Mouse (Mus musculus) lung, adult 2 months (tissue): ENCODE results near the gene Prap1. TPM values are rescaled to one million over a fixed set of nuclear protein-coding genes. Genes with fewer than 3 reads are reported as not detected.
A peak's percentile ranks its signal among the peaks of the same experiment; 100 is the strongest.

ENCODE experiments used
- DNase-seq: peaks from one replicate; pipeline ENCODE4 v3.0.0; 2022
- H3K4me1 ChIP-seq: fragments of 200-500 bp; 2 replicates; pipeline ENCODE4 v1.6.1; 2011; ENCODE audit warnings: low read length; ENCODE audit not compliant: control insufficient read depth, insufficient read depth
- H3K4me3 ChIP-seq: fragments of 200-500 bp; replicated peaks from 2 replicates; pipeline ENCODE3; 2011; ENCODE audit warnings: low read depth, mild to moderate bottlenecking, control low read depth, low read length; ENCODE audit errors: extremely low read depth
- CTCF ChIP-seq: fragments of 200-500 bp; IDR thresholded peaks from 2 replicates; pipeline ENCODE4 v1.5.1; 2011; ENCODE audit warnings: mild to moderate bottlenecking, low read length, control low read depth; ENCODE audit not compliant: insufficient read depth
- POLR2A ChIP-seq: fragments of 200-500 bp; IDR thresholded peaks from 2 replicates; pipeline ENCODE4 v1.6.1; 2011; ENCODE audit warnings: low read depth, mild to moderate bottlenecking, control low read depth, low read length, borderline replicate concordance; ENCODE audit errors: extremely low read depth
- WGBS: fragments of 180-500 bp; shearing (Covaris S2); methylation state at CpG from one replicate; pipeline ENCODE4 v1.1.7; 2018; 5-methylcytosine and 5-hydroxymethylcytosine counted together
- polyA plus RNA-seq: library from polyadenylated mRNA; depleted of rRNA; stranded (reverse); fragments of >200 nt; gene quantifications from 2 replicates; pipeline ENCODE4 v1.2.3, GENCODE M21; 2012

Prap1 gene
- polyA plus RNA-seq, 1 experiment: not detected

- no peak for DNase-seq
- no peak for TF ChIP-seq POLR2A
- Histone ChIP-seq H3K4me3 (no peak overlapping the region), H3K4me1 (no peaks in the 10 kb centered on the region)
- WGBS: 2% methylated on average over 24 of the region's 24 CpGs
Observed at GRCm38 (mm10) chr7:140080503-140081156, 12.6 kb upstream of the Prap1 start.

- no peak for TF ChIP-seq POLR2A
- TF ChIP-seq CTCF: no peak
- no peak overlapping the region for H3K4me3 ChIP-seq
- WGBS: 24% methylated on average over 20 of the region's 20 CpGs
- no peaks in the 10 kb centered on the region for H3K4me1 ChIP-seq
- no peak for DNase-seq
Observed at GRCm38 (mm10) chr7:140081408-140082241, 11.6 kb upstream of the Prap1 start.

- no peak for DNase-seq
- Histone ChIP-seq H3K4me1 (no peaks in the 10 kb centered on the region), H3K4me3 (no peak within 1 kb of the TSS)
- WGBS: 9% methylated on average over 18 of the region's 18 CpGs
- TF ChIP-seq CTCF (no peak), POLR2A (no peak)
Observed at GRCm38 (mm10) chr7:140082242-140082678, 10.9 kb upstream of the Prap1 start, which contains the start of gene Caly. Gene Caly, minus strand, starts transcription at chr7:140082548.

- Histone ChIP-seq H3K4me1 (no peaks in the 10 kb centered on the region), H3K4me3 (no peak overlapping the region)
- 74% methylated on average over 10 of the region's 10 CpGs for WGBS
- no peak for TF ChIP-seq CTCF
- TF ChIP-seq POLR2A: no peak
- no peak for DNase-seq
Observed at GRCm38 (mm10) chr7:140090601-140091000, 2.6 kb upstream of the Prap1 start.

- no peak for DNase-seq
- Histone ChIP-seq H3K4me1 (no peaks in the 10 kb centered on the region), H3K4me3 (no peak overlapping the region)
- WGBS: 32% methylated on average over 5 of the region's 5 CpGs
- TF ChIP-seq CTCF: no peak
- TF ChIP-seq POLR2A: no peak
Observed at GRCm38 (mm10) chr7:140094954-140095353, 1.8 kb downstream of the Prap1 start.

GRCm38 (mm10) chr7:140095556-140095955 is 2.4 kb downstream of the Prap1 start:
- TF ChIP-seq POLR2A: no peak
- TF ChIP-seq CTCF: no peak
- Histone ChIP-seq H3K4me1 (no peaks in the 10 kb centered on the region), H3K4me3 (no peak overlapping the region)
- no peak for DNase-seq
- WGBS: 16% methylated on average over 1 of the region's 1 CpGs

GRCm38 (mm10) chr7:140096055-140096454 is 2.9 kb downstream of the Prap1 start:
- H3K4me1 ChIP-seq: no peaks in the 10 kb centered on the region
- DNase-seq: no peak

GRCm38 (mm10) chr7:140098466-140098865 is 5.3 kb downstream of the Prap1 start:
- H3K4me1 ChIP-seq: no peaks in the 10 kb centered on the region
- DNase-seq: no peak
- TF ChIP-seq CTCF (no peak), POLR2A (no peak)
- 86% methylated on average over 1 of the region's 1 CpGs for WGBS
- H3K4me3 ChIP-seq: no peak overlapping the region

More at GRCm38 (mm10) chr7:140096055-140096454, 2.9 kb downstream of the Prap1 start:
- no peak for TF ChIP-seq POLR2A
- H3K4me3 ChIP-seq: no peak overlapping the region

- no peak for DNase-seq
- TF ChIP-seq CTCF: no peak
- TF ChIP-seq POLR2A: no peak
- Histone ChIP-seq H3K4me3 (peak overlapping the region; percentile 3), H3K4me1 (no peaks in the 10 kb centered on the region)
- WGBS: 83% methylated on average over 10 of the region's 10 CpGs
Observed at GRCm38 (mm10) chr7:140101498-140101897, 8.3 kb downstream of the Prap1 start.
